Mouse (Mus musculus): Measurements from ENCODE around the gene Plekha5.

Gene Plekha5

GRCm38 (mm10) chr6:140613822-140614221 lies 190.0 kb downstream of the Plekha5 start:
- WGBS = 83% methylated on average over 3 of the region's 3 CpGs

DNA sequence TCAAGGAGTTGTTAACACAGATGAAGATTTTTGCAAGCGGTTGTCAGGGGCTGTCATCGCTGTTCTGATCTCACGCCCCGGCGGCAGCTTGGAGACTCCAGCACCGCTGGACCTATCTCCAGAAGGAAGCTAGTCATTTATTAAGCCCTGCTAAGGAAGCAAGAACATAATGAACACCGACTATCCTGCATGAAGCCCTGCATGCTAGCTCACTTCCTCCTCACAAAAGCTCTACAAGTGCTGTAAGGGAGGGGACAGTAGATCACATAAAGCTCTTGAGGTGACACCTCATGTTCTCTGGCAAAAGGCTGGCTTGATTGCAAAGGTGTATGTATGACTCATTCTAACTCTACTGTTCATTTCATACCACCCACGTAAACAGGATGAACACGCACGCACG lies 190.9 kb downstream of the Plekha5 start:
- 90% methylated on average over 11 of the region's 11 CpGs for WGBS

- 58% methylated on average over 13 of the region's 13 CpGs for WGBS
Observed at GRCm38 (mm10) chr6:140620531-140621349, 196.9 kb downstream of the Plekha5 start.

DNA sequence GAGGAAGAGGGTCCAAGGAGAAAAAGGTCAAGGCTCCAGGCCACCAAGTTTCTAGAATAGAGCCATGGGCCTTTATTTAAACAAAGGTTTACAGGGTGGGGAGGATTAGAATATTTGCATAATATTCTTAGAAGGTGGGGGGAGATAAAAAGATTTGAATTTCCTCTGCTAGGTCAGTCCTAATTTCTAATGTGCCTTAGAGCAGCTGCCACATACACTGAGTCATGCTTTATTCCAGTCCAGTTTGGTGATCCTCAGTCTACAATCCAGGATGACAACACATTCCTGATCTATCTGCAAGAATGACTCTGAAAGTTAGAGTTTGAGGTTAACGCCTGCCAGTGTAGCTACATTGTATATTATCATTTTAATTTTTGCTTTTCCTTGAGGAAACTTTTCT lies 197.8 kb downstream of the Plekha5 start:
- 88% methylated on average over 1 of the region's 1 CpGs for WGBS

DNA sequence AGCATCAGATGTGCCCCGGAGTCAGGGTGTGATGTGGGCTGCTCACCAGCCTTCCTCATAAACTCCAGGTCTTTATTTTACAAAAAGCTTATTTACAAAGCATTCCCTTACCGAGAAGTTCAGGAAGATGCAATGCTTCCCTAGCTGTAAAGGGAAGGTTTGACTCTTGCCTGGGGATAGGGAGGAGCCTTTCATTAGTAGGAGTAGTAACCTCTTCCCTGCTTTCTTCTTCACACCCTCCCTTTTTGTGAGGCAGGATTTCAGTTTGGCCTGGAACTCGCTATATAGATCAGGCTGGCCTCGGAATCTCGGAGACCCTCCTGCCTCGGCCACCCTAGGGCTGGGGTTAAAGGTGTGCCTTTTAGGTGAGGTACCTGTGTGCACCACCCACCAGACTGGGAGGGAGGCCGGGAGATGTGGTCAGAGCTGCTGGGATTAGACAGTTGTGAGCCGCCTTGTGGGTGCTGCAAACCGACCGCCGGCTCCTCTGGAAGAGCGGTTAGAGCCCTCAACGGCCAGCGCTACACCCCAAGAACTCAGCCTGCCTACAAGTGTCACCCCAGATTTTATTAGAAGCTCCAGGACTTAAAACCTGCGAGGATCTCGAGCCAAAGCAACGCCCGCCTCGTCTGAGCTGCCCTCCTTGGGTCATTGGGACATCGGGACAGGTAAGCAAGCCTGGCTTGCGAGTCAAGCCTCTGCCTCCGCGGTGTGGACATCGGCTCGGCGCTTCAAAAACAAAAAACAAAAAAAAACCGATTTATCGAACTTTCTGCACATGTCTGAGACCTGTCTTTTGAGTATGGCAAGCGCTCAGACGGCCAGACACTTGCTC lies 198.8 kb downstream of the Plekha5 start, which contains the start of gene Aebp2:
Gene Aebp2 (plus strand): TSS at position 273 of the 835 bp plus-strand sequence.
- 43% methylated on average over 30 of the region's 30 CpGs for WGBS

- WGBS = under 1% methylated on average over 116 of the region's 117 CpGs
Observed at GRCm38 (mm10) chr6:140623226-140624095, 199.6 kb downstream of the Plekha5 start.

DNA sequence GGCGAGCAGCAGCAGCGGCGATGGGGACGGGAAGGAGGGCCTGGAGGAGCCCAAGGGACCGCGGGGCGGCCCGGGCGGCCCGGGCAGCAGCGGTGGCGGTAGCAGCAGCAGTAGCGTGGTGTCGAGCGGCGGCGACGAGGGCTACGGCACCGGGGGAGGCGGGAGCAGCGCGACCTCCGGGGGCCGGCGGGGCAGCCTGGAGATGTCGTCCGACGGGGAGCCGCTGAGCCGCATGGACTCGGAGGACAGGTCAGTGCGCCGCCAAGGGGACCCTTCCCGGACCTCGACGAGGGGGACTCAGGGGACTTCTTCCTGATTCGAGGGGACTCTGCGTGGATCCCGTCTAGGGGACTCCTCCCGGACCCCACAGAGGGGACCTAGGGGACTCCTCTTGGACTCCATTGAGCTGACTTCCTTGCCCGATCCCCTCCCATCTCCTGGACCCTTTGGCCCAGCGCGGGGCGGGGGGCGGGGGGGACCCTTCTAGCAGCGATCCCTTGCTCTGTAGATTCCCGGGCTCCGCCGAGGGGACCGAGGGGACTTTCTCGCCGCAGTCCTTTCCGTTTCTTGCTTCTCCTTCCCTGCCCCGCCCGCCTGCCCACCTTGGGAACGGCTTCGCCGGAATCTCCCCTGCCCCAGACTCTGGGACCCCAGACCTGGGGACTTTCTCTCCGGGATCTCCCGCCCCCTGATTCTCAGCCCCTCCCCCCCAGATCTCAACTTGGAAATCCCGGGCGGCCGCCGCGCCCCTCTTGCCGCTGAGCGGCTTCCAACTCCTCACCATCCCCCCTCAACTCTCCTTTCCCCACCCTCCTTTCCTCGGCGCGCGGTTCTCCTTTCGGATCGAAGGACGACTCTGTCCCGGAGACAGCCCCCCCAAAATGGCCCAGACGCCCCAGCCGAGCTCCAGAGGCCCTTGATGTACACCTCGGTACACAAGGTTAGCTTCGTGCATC lies 200.5 kb downstream of the Plekha5 start:
- WGBS = 1% methylated on average over 79 of the region's 80 CpGs

DNA sequence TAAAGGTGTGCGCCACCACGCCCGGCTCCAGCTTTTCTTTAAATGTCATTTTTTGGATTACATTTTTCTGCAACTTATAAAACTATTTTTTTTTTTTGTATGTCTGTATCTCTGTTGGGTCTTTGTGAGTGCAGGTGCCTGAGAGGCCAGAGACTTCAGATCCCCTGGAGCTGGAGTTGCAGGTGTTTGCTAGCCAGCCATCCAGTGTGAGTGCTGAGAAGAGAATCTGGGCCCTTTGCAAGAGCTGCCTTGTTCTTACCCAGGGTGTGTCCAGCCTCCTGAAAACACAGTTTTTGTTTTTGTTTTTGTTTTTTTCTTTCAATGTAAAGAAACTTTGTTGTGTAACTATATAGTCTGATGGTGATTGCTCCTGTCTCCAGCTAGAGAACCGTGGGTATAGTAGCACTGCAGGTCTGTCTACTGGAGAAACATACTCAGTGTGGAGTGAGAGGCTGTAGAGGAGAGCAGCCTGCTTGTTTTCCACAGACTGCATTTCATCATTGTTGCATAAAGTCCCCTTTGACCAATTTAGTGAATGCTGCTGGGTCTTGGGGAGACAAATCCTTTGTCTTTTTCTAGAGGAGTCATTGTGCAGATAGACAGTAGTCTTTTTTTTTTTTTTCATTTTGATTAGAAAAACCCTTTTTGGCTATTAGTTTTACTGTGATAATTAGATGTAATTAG lies 205.5 kb downstream of the Plekha5 start:
- 78% methylated on average over 4 of the region's 4 CpGs for WGBS

GRCm38 (mm10) chr6:140630306-140630705 lies 206.5 kb downstream of the Plekha5 start:
- 55% methylated on average over 4 of the region's 4 CpGs for WGBS

GRCm38 (mm10) chr6:140633616-140634015 lies 209.8 kb downstream of the Plekha5 start:
- 59% methylated on average over 8 of the region's 8 CpGs for WGBS

DNA sequence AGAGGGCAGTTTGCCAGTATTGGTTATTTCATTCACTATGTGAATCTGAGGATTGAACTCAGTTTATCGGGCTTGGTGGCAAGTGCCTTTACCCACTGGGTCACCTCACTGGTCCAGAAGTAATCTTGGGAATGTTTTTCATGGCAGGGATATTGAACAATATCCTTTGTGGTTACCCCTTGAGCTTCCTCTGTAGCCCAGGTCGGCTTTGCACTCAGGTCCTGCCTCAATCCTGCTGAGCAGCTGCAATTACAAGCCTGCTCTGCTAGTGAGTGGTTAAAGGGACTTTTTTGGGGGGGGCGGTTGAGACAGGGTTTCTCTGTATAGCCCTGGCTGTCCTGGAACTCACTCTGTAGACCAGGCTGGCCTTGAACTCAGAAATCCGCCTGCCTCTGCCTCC lies 212.4 kb downstream of the Plekha5 start:
- 84% methylated on average over 4 of the region's 4 CpGs for WGBS

DNA sequence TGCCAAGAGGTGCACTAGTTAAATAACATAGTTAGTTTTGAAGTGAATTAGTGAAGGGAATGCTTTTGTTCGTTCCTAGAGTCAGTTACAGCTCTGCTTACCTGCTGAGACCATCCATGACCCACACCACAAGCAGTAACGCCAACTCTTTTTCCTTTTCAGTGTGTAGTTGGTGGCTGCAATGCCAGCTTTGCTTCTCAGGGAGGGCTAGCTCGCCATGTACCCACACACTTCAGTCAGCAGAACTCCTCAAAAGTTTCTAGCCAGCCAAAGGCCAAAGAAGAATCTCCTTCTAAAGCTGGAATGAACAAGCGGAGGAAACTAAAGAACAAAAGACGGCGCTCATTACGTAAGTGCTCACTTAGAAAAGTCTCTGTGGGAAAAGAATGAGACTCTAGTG lies 218.2 kb downstream of the Plekha5 start:
- 61% methylated on average over 7 of the region's 7 CpGs for WGBS

GRCm38 (mm10) chr6:140642655-140643054 lies 218.8 kb downstream of the Plekha5 start:
- 79% methylated on average over 12 of the region's 12 CpGs for WGBS

Measured in cerebral cortex, adult 2 months (tissue).